Comparison of ENCODE assay signal across 9 mouse cellular contexts in genomic region chr3:37515485-37515884, GRCm38 (mm10).
A peak's percentile ranks its signal among the peaks of the same experiment; 100 is the strongest.
DNase-seq lines count a peak whose midpoint lies in the region; ATAC-seq and TF ChIP-seq lines count a peak whose summit lies in the region.
"Had no signal": no experiment of that assay in that cellular context is flagged by ENCODE, and none has a peak within 500 bp of the region (broad histone marks: within the 10 kb centered on the region; RNA-seq: fewer than 3 reads in every experiment).

No protein-coding gene starts in this region.

- peaks cover 31% of the 10 kb centered on the region for H3K36me3 ChIP-seq in G1E (replicated peaks)
- no peaks in the 10 kb centered on the region for H3K36me3 ChIP-seq in heart, embryonic 10.5 days
- no peaks in the 10 kb centered on the region for H3K36me3 ChIP-seq in liver, embryonic 13.5 days
- H3K36me3 ChIP-seq: midbrain, embryonic 12.5 days had no signal

- peak; percentile 32 to 38 for DNase-seq in layer of hippocampus, postnatal 10 days (ENCODE audit: low spot score in 2 of 2)
- no peak for DNase-seq in layer of hippocampus, adult 9-10 months (ENCODE audit: low spot score)
- peak; percentile 38 for DNase-seq in G1E (ENCODE audit: low spot score)
- peak; percentile 10 for DNase-seq in cerebellum, adult 8-10 months
- peak; percentile 82 for DNase-seq in heart, embryonic 10.5 days (ENCODE audit: low spot score)
- peak; percentile 69 for DNase-seq in liver, embryonic 13.5 days
- peak; percentile 65 for DNase-seq in retina, postnatal 1 day
- no peak for DNase-seq in frontal cortex, postnatal 14 days (ENCODE audit: low spot score in 2 of 2)

- H3K4me2 ChIP-seq in liver, embryonic 13.5 days, result no peak overlapping the region
- H3K4me2 ChIP-seq: midbrain, embryonic 12.5 days had no signal

- peaks cover 35% of the 10 kb centered on the region for H3K4me1 ChIP-seq in G1E (ENCODE audit: insufficient read depth, low read depth, low read length)
- 0 out of 2 replicates have a peak, but pooled peaks cover 3% of the 10 kb centered on the region for H3K4me1 ChIP-seq in heart, embryonic 10.5 days
- H3K4me1 ChIP-seq in liver, embryonic 13.5 days (replicated peaks), result peaks cover 67% of the 10 kb centered on the region
- H3K4me1 ChIP-seq: midbrain, embryonic 12.5 days had no signal

- H3K27ac ChIP-seq in heart, embryonic 10.5 days, result no peak overlapping the region
- H3K27ac ChIP-seq in liver, embryonic 13.5 days, result peak overlapping the region; percentile 58
- H3K27ac ChIP-seq: midbrain, embryonic 12.5 days had no signal

- TF ChIP-seq CTCF in G1E (IDR thresholded peaks at IDR 0.05; ENCODE audit: low read depth, low read length), result peak; percentile 39

- H3K9ac ChIP-seq in liver, embryonic 13.5 days, result peak overlapping the region; percentile 37; the same call in 1 of the 2 replicates
- H3K9ac ChIP-seq: midbrain, embryonic 12.5 days had no signal

- no peak overlapping the region for H3K4me3 ChIP-seq in G1E (ENCODE audit: low read depth, low read length)
- no peak overlapping the region for H3K4me3 ChIP-seq in heart, embryonic 10.5 days
- H3K4me3 ChIP-seq in liver, embryonic 13.5 days (replicated peaks), result no peak overlapping the region
- H3K4me3 ChIP-seq: midbrain, embryonic 12.5 days had no signal

- peak; percentile 45; the same call in 1 of the 2 replicates for ATAC-seq in G1E (ENCODE audit: extremely low read depth, insufficient number of reproducible peaks, low FRiP score, poor library complexity, severe bottlenecking)
- peak; percentile 89 for ATAC-seq in liver, embryonic 13.5 days (ENCODE audit: low read depth)

- no peaks in the 10 kb centered on the region for H3K9me3 ChIP-seq in G1E (replicated peaks)
- no peaks in the 10 kb centered on the region for H3K9me3 ChIP-seq in heart, embryonic 10.5 days
- H3K9me3 ChIP-seq in liver, embryonic 13.5 days (replicated peaks), result no peaks in the 10 kb centered on the region
- H3K9me3 ChIP-seq: midbrain, embryonic 12.5 days had no signal

- H3K27me3 ChIP-seq in G1E (ENCODE audit: insufficient read depth, low read length), result no peaks in the 10 kb centered on the region
- no peaks in the 10 kb centered on the region for H3K27me3 ChIP-seq in heart, embryonic 10.5 days (ENCODE audit: insufficient read depth, poor library complexity, severe bottlenecking)
- no peaks in the 10 kb centered on the region for H3K27me3 ChIP-seq in liver, embryonic 13.5 days
- H3K27me3 ChIP-seq: midbrain, embryonic 12.5 days had no signal

- 11% methylated on average over 2 of the region's 2 CpGs for WGBS in heart, embryonic 10.5 days
- 3% methylated on average over 2 of the region's 2 CpGs for WGBS in liver, embryonic 13.5 days (ENCODE audit: insufficient replicate concordance)

Comparison
In these comparisons a context has a peak if more than half of its experiments do, and no peak if none do; other contexts are left out.
1. DNase-seq: peak in layer of hippocampus, postnatal 10 days (2 of 2), G1E (single experiment), cerebellum, adult 8-10 months (single experiment), heart, embryonic 10.5 days (single experiment), liver, embryonic 13.5 days (single experiment) and retina, postnatal 1 day (single experiment); none in layer of hippocampus, adult 9-10 months (single experiment) and frontal cortex, postnatal 14 days (0 of 2).